Mouse (Mus musculus): ENCODE measurements around the gene Sars2. TPM values are rescaled to one million over a fixed set of nuclear protein-coding genes. Genes with fewer than 3 reads are reported as not detected.

The Sars2 gene
- total and polyA plus RNA-seq, 3 experiments: 10.5 to 24.9 (median 17.1) TPM

DNA sequence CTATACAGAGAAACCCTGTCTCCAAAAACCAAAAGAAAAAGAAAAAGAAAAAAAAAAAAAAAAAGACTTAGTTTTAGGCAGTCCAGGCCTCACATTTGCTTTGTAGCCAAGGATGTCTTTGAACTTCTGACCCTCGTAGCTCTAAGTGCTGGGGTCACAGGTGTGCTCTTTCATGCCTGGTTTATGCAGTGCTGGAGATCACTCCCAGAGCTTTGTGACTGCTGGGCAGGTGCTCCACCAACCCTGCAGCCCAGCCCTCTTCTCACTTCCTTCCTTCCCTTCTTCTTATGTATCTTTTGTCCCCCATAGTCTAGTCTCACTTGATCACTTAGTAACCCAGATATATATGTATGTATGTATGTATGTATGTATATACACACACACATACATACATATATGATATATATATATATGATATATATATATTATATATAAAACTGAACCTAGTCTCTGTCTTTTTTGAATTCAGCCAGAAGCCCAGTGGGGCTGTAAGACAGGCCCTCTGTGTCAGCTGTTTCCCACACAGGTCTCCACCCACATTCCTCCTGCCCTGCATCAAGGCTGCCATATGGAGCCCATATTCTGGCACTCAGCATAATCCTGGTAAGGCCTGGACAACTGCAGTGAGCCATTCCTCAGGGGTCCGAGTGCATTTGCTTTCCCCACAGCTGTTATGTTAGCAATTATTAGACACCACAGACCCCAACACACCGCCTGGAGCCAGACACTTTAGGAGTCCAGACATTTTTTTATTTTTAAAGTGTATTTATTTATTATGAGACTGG, 20.8 kb upstream of the Sars2 start:
- dilution Hi-C loops (cut with MboI; ENCODE audit: extremely low pct_ligation_motif_present, extremely low pct_unique_long_range_greater_than_20kb, low sequenced_read_pairs) (no loop called here), in situ Hi-C loops (cut with MboI; ENCODE audit: low pct_ligation_motif_present, low pct_unique_long_range_greater_than_20kb, low sequenced_read_pairs) (no loop called here)
- H3K4me2 ChIP-seq (ENCODE audit: insufficient read depth, low read depth, poor library complexity, severe bottlenecking): no peak overlapping the region
- no peaks in the 10 kb centered on the region for H3K79me2 ChIP-seq (replicated peaks; ENCODE audit: control insufficient read depth, extremely low read depth, insufficient read depth, poor library complexity, severe bottlenecking)
- no peaks in the 10 kb centered on the region for H3K4me1 ChIP-seq (ENCODE audit: control insufficient read depth in 1 of 2, insufficient read depth in 2 of 2)
- no peak overlapping the region for H3K4me3 ChIP-seq (replicated peaks in 1 of 3; ENCODE audit: low read depth in 2 of 3, low read length in 2 of 3, poor library complexity in 1 of 3)
- TF ChIP-seq RCOR1 (conservative IDR thresholded peaks at IDR 0.05; ENCODE audit: low read depth, low read length) (no peak), PAX5 (IDR thresholded peaks at IDR 0.05; ENCODE audit: low read length) (no peak), ZMIZ1 (IDR thresholded peaks at IDR 0.05; ENCODE audit: low read depth, low read length) (no peak), ZNF384 (IDR thresholded peaks at IDR 0.05; ENCODE audit: low read depth, low read length) (no peak), MAZ (IDR thresholded peaks at IDR 0.05; ENCODE audit: low read depth, low read length) (no peak), RAD21 (IDR thresholded peaks at IDR 0.05; ENCODE audit: low read depth, low read length) (no peak), SMC3 (IDR thresholded peaks at IDR 0.05; ENCODE audit: low read depth, low read length) (no peak), ZKSCAN1 (IDR thresholded peaks at IDR 0.05; ENCODE audit: borderline replicate concordance, low read depth, low read length) (no peak), CHD1 (IDR thresholded peaks at IDR 0.05; ENCODE audit: low read depth, low read length) (no peak), MXI1 (IDR thresholded peaks at IDR 0.05; ENCODE audit: low read depth, low read length) (no peak), IRF4 (IDR thresholded peaks at IDR 0.05; ENCODE audit: low read depth, low read length) (no peak), POLR2A (IDR thresholded peaks at IDR 0.05; ENCODE audit: low read depth, low read length) (no peak), UBTF (IDR thresholded peaks at IDR 0.05; ENCODE audit: low read depth, low read length) (no peak), EP300 (IDR thresholded peaks at IDR 0.05; ENCODE audit: low read length) (no peak)
- DNase-seq (ENCODE audit: extremely low read depth): no peak
- H3K27ac ChIP-seq (ENCODE audit: insufficient read depth, low read depth): no peak overlapping the region
- peaks cover 5% of the 10 kb centered on the region for H3K9me3 ChIP-seq (replicated peaks; ENCODE audit: low read length)
- no peaks in the 10 kb centered on the region for H3K27me3 ChIP-seq (replicated peaks)
- no peak overlapping the region for H3K9ac ChIP-seq (ENCODE audit: insufficient read depth, low read depth)
- no peaks in the 10 kb centered on the region for H3K36me3 ChIP-seq (replicated peaks in 1 of 2; ENCODE audit: control insufficient read depth in 1 of 2, insufficient read depth in 1 of 2, low read length in 1 of 2)

DNA sequence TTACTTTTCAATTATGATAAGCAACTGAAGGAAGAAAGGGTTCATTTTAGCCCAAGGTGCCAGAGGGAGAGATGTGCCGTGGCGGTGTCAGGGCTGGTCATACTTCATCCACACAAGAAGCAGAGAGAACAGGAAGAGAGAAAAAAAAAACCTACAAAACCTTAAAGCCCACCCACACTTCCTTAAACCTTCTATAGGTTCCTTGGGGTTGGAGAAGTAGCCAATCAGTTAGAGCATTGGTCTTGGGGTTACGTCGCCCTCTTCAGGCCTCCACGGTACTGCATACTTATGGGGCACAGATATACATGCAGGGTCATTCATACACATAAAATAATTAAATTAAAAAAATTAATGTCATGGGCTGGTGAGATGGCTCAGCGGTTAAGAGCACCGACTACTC, 19.7 kb upstream of the Sars2 start:
- Histone ChIP-seq H3K4me1 (ENCODE audit: control insufficient read depth in 1 of 2, insufficient read depth in 2 of 2) (0 out of 4 replicates have a peak, but pooled peaks cover 0 to 2% of the 10 kb centered on the region in 2 experiments), H3K36me3 (replicated peaks in 1 of 2; ENCODE audit: control insufficient read depth in 1 of 2, insufficient read depth in 1 of 2, low read length in 1 of 2) (no peaks in the 10 kb centered on the region), H3K79me2 (replicated peaks; ENCODE audit: control insufficient read depth, extremely low read depth, insufficient read depth, poor library complexity, severe bottlenecking) (no peaks in the 10 kb centered on the region), H3K9me3 (replicated peaks; ENCODE audit: low read length) (peaks cover 5% of the 10 kb centered on the region), H3K4me2 (ENCODE audit: insufficient read depth, low read depth, poor library complexity, severe bottlenecking) (no peak overlapping the region), H3K9ac (ENCODE audit: insufficient read depth, low read depth) (no peak overlapping the region), H3K27ac (ENCODE audit: insufficient read depth, low read depth) (no peak overlapping the region), H3K4me3 (replicated peaks in 1 of 3; ENCODE audit: low read depth in 2 of 3, low read length in 2 of 3, poor library complexity in 1 of 3) (no peak overlapping the region), H3K27me3 (replicated peaks) (no peaks in the 10 kb centered on the region)
- in situ Hi-C loops (cut with MboI; ENCODE audit: low pct_ligation_motif_present, low pct_unique_long_range_greater_than_20kb, low sequenced_read_pairs): no loop called here
- DNase-seq (ENCODE audit: extremely low read depth): no peak
- dilution Hi-C loops (cut with MboI; ENCODE audit: extremely low pct_ligation_motif_present, extremely low pct_unique_long_range_greater_than_20kb, low sequenced_read_pairs): no loop called here
- TF ChIP-seq USF2 (conservative IDR thresholded peaks at IDR 0.05; ENCODE audit: low read depth, low read length) (no peak), CTCF (conservative IDR thresholded peaks at IDR 0.05 in 1 of 2, IDR thresholded peaks at IDR 0.05 in 1 of 2; ENCODE audit: low read depth in 2 of 2, low read length in 2 of 2) (peak in 1 of 2 experiments; percentile 45; a peak in 1 of 4 replicates)

All from CH12.LX (cell line).